7 mouse cellular contexts compared by ENCODE assay signal in genomic region chr17:80160454-80160853, GRCm38 (mm10). TPM values are rescaled to one million over a fixed set of nuclear protein-coding genes. Genes with fewer than 3 reads are reported as not detected.
A peak's percentile ranks its signal among the peaks of the same experiment; 100 is the strongest.
DNase-seq lines count a peak whose midpoint lies in the region; ATAC-seq lines count a peak whose summit lies in the region.

No protein-coding gene starts in this region.

- no peak overlapping the region for H3K27ac ChIP-seq in liver, embryonic 16.5 days (ENCODE audit: low read length)
- no peak overlapping the region for H3K27ac ChIP-seq in midbrain, embryonic 15.5 days

- no peaks in the 10 kb centered on the region for H3K36me3 ChIP-seq in liver, embryonic 16.5 days (ENCODE audit: control insufficient read depth, insufficient read depth)
- H3K36me3 ChIP-seq in midbrain, embryonic 15.5 days (replicated peaks), result no peaks in the 10 kb centered on the region

- DNase-seq in liver, result no peak
- peak; percentile 92 for DNase-seq in fibroblast of lung, adult 2 months (ENCODE audit: low read depth)
- DNase-seq in heart, postnatal 14 days, result peak; percentile 87 to 88
- peak; percentile 35 to 65 for DNase-seq in left cerebral cortex, adult 9 months (ENCODE audit: low spot score in 2 of 2)
- DNase-seq in right cerebral cortex, postnatal 4 days, result peak; percentile 60

- H3K4me1 ChIP-seq in liver, embryonic 16.5 days (ENCODE audit: control insufficient read depth, low read depth, low read length), result no peaks in the 10 kb centered on the region
- H3K4me1 ChIP-seq in midbrain, embryonic 15.5 days, result no peaks in the 10 kb centered on the region

- intact Hi-C loops in heart, postnatal 14 days (cut with DNase I), result no loop called here

- WGBS in liver, embryonic 16.5 days (ENCODE audit: insufficient replicate concordance), result 61% methylated on average over 5 of the region's 5 CpGs
- WGBS in midbrain, embryonic 15.5 days, result 67% methylated on average over 5 of the region's 5 CpGs

- H3K9ac ChIP-seq in liver, embryonic 16.5 days (ENCODE audit: low read depth, low read length), result no peak overlapping the region
- H3K9ac ChIP-seq in midbrain, embryonic 15.5 days, result no peak overlapping the region

- no peaks in the 10 kb centered on the region for H3K9me3 ChIP-seq in liver, embryonic 16.5 days (replicated peaks; ENCODE audit: control insufficient read depth, low read length)
- no peaks in the 10 kb centered on the region for H3K9me3 ChIP-seq in midbrain, embryonic 15.5 days

- H3K27me3 ChIP-seq in liver, embryonic 16.5 days (ENCODE audit: control insufficient read depth, insufficient read depth, low read depth, low read length), result no peaks in the 10 kb centered on the region
- H3K27me3 ChIP-seq in midbrain, embryonic 15.5 days (replicated peaks), result no peaks in the 10 kb centered on the region

- H3K4me2 ChIP-seq in liver, embryonic 16.5 days (ENCODE audit: low read depth, low read length), result no peak overlapping the region
- no peak overlapping the region for H3K4me2 ChIP-seq in midbrain, embryonic 15.5 days

- peak; percentile 54 for ATAC-seq in liver, embryonic 16.5 days (ENCODE audit: low read depth)
- ATAC-seq in midbrain, embryonic 15.5 days (replicated peaks), result no peak

- H3K4me3 ChIP-seq in liver, embryonic 16.5 days (ENCODE audit: low read depth, low read length), result no peak overlapping the region
- no peak overlapping the region for H3K4me3 ChIP-seq in midbrain, embryonic 15.5 days

RNA-seq across cellular contexts. Expression of gene Galm, which starts 33.2 kb away (rescaled TPM):
- 40.1 and 42.9 TPM in 2 replicates for polyA plus RNA-seq in liver, embryonic 16.5 days (2015; fragmentation: Nextera tagmentation; extraction: Ambion mirVana)
- total RNA-seq in heart, postnatal 14 days (2021), result 10 to 100 TPM; 11.0 to 12.4 TPM
- polyA plus RNA-seq in midbrain, embryonic 15.5 days (2015; fragmentation: Nextera tagmentation; extraction: Ambion mirVana), result 1.5 and 2.0 TPM in 2 replicates

RNA-seq across cellular contexts. Expression of gene Srsf7, which starts 46.7 kb away (rescaled TPM):
- polyA plus RNA-seq in liver, embryonic 16.5 days (2015; fragmentation: Nextera tagmentation; extraction: Ambion mirVana), result 178 and 195 TPM in 2 replicates
- 10 to 100 TPM; 42.8 to 51.6 TPM for total RNA-seq in heart, postnatal 14 days (2021)
- 417 and 424 TPM in 2 replicates for polyA plus RNA-seq in midbrain, embryonic 15.5 days (2015; fragmentation: Nextera tagmentation; extraction: Ambion mirVana)

RNA-seq across cellular contexts. Expression of gene Ttc39d, which starts 46.8 kb away (rescaled TPM):
- not detected in 2 replicates for polyA plus RNA-seq in liver, embryonic 16.5 days (2015; fragmentation: Nextera tagmentation; extraction: Ambion mirVana)
- under 1 TPM in 1 of 2 experiments, not detected in 1; 0.07 TPM for total RNA-seq in heart, postnatal 14 days (2021)
- polyA plus RNA-seq in midbrain, embryonic 15.5 days (2015; fragmentation: Nextera tagmentation; extraction: Ambion mirVana), result 0.06 and 0.22 TPM in 2 replicates

Comparison
In these comparisons a context has a peak if more than half of its experiments do, and no peak if none do; other contexts are left out.
1. RNA of gene Galm, which starts 33.2 kb away (polyA plus RNA-seq): 40.1 to 42.9 TPM in liver, embryonic 16.5 days; 1.5 to 2.0 TPM in midbrain, embryonic 15.5 days; every median in the first group is over 10 times any median in the second.